Mouse (Mus musculus): Measurements from ENCODE around the gene Luc7l. TPM values are rescaled to one million over a fixed set of nuclear protein-coding genes. Genes with fewer than 3 reads are reported as not detected.

Luc7l gene
- total RNA-seq, 1 experiment = 115 TPM

DNA sequence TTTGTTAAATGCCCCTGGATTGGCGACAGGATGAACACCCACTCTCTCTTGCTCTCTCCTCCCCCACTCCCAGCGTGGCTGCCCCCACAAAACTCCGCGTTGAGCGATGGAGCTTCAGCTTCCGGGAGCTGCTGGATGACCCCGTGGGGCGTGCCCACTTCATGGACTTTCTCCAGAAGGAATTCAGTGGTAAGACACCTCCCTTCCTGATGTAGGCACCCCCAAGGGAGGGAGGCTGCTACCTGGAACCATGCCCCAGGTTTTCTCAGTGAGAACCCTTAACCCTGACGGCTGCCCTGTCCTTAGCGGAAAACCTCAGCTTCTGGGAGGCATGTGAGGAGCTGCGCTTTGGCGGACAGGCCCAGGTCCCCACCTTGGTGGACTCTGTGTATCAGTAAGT is 45.0 kb upstream of the Luc7l start, which contains the start of gene Arhgdig:
TSS of gene Arhgdig (minus strand) at position 101 of the 400 bp plus-strand sequence.
- Histone ChIP-seq H3K9me3 (ENCODE audit: control insufficient read depth, insufficient read depth, low read depth, low read length) (no peaks in the 10 kb centered on the region), H3K4me1 (ENCODE audit: control insufficient read depth in 2 of 2, insufficient read depth in 2 of 2, low read length in 2 of 2, poor library complexity in 1 of 2) (peaks cover 6 to 42% of the 10 kb centered on the region in 2 experiments), H3K27ac (ENCODE audit: insufficient read depth, low read depth, low read length, poor library complexity, severe bottlenecking) (no peak within 1 kb of the TSS), H3K4me3 (ENCODE audit: insufficient read depth in 1 of 2, low read depth in 1 of 2, low read length in 2 of 2, poor library complexity in 1 of 2, severe bottlenecking in 1 of 2) (peak within 1 kb of the TSS; percentile 26 to 31; a peak in 2 of 4 replicates), H3K36me3 (ENCODE audit: control insufficient read depth, insufficient read depth, low read length, poor library complexity, severe bottlenecking) (peaks cover 2% of the 10 kb centered on the region; the same call in 1 of the 2 replicates), H3K9ac (ENCODE audit: insufficient read depth, low read depth, low read length, poor library complexity, severe bottlenecking) (peak within 1 kb of the TSS; percentile 38; the same call in 1 of the 2 replicates)
- TF ChIP-seq ZNF384 (IDR thresholded peaks at IDR 0.05; ENCODE audit: low read depth, low read length) (no peak), CHD2 (IDR thresholded peaks at IDR 0.05; ENCODE audit: low read depth, low read length) (no peak), HCFC1 (IDR thresholded peaks at IDR 0.05; ENCODE audit: borderline replicate concordance, insufficient read depth, low read length) (no peak), ZC3H11A (IDR thresholded peaks at IDR 0.05; ENCODE audit: borderline replicate concordance, low read depth, low read length) (no peak), MAFK (IDR thresholded peaks at IDR 0.05; ENCODE audit: insufficient read depth, low read depth, low read length) (no peak)
- DNase-seq (ENCODE audit: low read depth, low spot score) = no peak
- in situ Hi-C loops (cut with MboI; ENCODE audit: low sequenced_read_pairs in 2 of 2, unreplicated experiment in 2 of 2) = no loop called here

DNA sequence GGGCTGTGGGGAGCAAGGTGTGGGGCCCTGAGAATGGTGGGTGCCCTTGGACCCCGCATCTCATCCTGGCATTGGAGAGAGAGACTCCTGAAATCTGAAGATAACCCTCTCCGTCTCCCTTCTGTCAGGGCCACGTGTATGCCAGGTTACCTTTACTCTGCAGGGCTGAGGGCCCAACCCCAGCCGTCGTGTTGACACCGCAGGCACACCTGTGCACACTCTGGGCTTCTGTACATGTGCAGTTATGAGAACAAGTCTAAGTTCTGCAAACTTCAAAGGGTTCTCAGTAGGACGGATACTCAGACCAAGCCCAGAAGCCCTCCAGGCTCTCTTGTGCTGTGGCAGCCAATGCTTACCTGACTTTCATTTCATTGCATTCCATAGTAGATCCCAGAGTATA is 40.5 kb upstream of the Luc7l start:
- H3K9ac ChIP-seq (ENCODE audit: insufficient read depth, low read depth, low read length, poor library complexity, severe bottlenecking) = no peak overlapping the region
- H3K4me1 ChIP-seq (ENCODE audit: control insufficient read depth in 2 of 2, insufficient read depth in 2 of 2, low read length in 2 of 2, poor library complexity in 1 of 2) = peaks cover 0 to 11% of the 10 kb centered on the region in 2 experiments; a peak in 2 of 4 replicates
- no peak overlapping the region for H3K27ac ChIP-seq (ENCODE audit: insufficient read depth, low read depth, low read length, poor library complexity, severe bottlenecking)
- in situ Hi-C loops (cut with MboI; ENCODE audit: low sequenced_read_pairs in 2 of 2, unreplicated experiment in 2 of 2) = no loop called here
- DNase-seq (ENCODE audit: low read depth, low spot score) = no peak
- H3K36me3 ChIP-seq (ENCODE audit: control insufficient read depth, insufficient read depth, low read length, poor library complexity, severe bottlenecking) = peaks cover 2% of the 10 kb centered on the region; the same call in 1 of the 2 replicates
- no peak overlapping the region for H3K4me3 ChIP-seq (ENCODE audit: insufficient read depth in 1 of 2, low read depth in 1 of 2, low read length in 2 of 2, poor library complexity in 1 of 2, severe bottlenecking in 1 of 2)
- TF ChIP-seq CHD2 (IDR thresholded peaks at IDR 0.05; ENCODE audit: low read depth, low read length) = no peak
- TF ChIP-seq HCFC1 (IDR thresholded peaks at IDR 0.05; ENCODE audit: borderline replicate concordance, insufficient read depth, low read length) = no peak
- no peak for TF ChIP-seq MAFK (IDR thresholded peaks at IDR 0.05; ENCODE audit: insufficient read depth, low read depth, low read length)
- no peaks in the 10 kb centered on the region for H3K9me3 ChIP-seq (ENCODE audit: control insufficient read depth, insufficient read depth, low read depth, low read length)

- no peak overlapping the region for H3K9ac ChIP-seq (ENCODE audit: insufficient read depth, low read depth, low read length, poor library complexity, severe bottlenecking)
- in situ Hi-C loops (cut with MboI; ENCODE audit: low sequenced_read_pairs in 2 of 2, unreplicated experiment in 2 of 2) = no loop called here
- H3K27ac ChIP-seq (ENCODE audit: insufficient read depth, low read depth, low read length, poor library complexity, severe bottlenecking) = no peak overlapping the region
- no peak overlapping the region for H3K4me3 ChIP-seq (ENCODE audit: insufficient read depth in 1 of 2, low read depth in 1 of 2, low read length in 2 of 2, poor library complexity in 1 of 2, severe bottlenecking in 1 of 2)
- DNase-seq (ENCODE audit: low read depth, low spot score) = no peak
- H3K9me3 ChIP-seq (ENCODE audit: control insufficient read depth, insufficient read depth, low read depth, low read length) = no peaks in the 10 kb centered on the region
- H3K36me3 ChIP-seq (ENCODE audit: control insufficient read depth, insufficient read depth, low read length, poor library complexity, severe bottlenecking) = peaks cover 2% of the 10 kb centered on the region; the same call in 1 of the 2 replicates
- peaks cover 0 to 7% of the 10 kb centered on the region in 2 experiments; a peak in 2 of 4 replicates for H3K4me1 ChIP-seq (ENCODE audit: control insufficient read depth in 2 of 2, insufficient read depth in 2 of 2, low read length in 2 of 2, poor library complexity in 1 of 2)
- TF ChIP-seq HCFC1 (IDR thresholded peaks at IDR 0.05; ENCODE audit: borderline replicate concordance, insufficient read depth, low read length) (no peak), CHD2 (IDR thresholded peaks at IDR 0.05; ENCODE audit: low read depth, low read length) (no peak), MAFK (IDR thresholded peaks at IDR 0.05; ENCODE audit: insufficient read depth, low read depth, low read length) (no peak), ZNF384 (IDR thresholded peaks at IDR 0.05; ENCODE audit: low read depth, low read length) (no peak), ZC3H11A (IDR thresholded peaks at IDR 0.05; ENCODE audit: borderline replicate concordance, low read depth, low read length) (no peak)
Measured at GRCm38 (mm10) chr17:26212681-26213080, 40.0 kb upstream of the Luc7l start.

DNA sequence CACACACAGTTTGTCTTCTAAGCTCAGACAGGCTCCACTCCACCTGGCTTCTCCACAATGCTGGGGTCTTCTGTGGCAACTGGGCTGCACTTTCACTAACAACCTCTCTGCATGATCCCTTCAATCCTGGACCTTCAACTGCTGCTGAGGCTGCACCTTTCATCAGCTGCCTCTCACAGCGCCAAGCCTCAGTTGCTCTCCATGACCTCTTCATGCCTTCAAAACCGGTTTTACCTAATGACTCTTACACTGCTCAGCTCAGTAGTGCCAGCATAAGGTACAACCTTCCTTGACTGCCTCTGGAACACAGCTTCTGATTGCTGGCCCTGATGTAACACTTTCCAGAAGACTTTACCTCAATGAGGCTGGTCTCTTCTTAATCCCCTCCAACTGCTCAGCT is 31.2 kb upstream of the Luc7l start:
- H3K27ac ChIP-seq (ENCODE audit: insufficient read depth, low read depth, low read length, poor library complexity, severe bottlenecking) = no peak overlapping the region
- DNase-seq (ENCODE audit: low read depth, low spot score) = no peak
- no peak for TF ChIP-seq HCFC1 (IDR thresholded peaks at IDR 0.05; ENCODE audit: borderline replicate concordance, insufficient read depth, low read length)
- no peak for TF ChIP-seq ZC3H11A (IDR thresholded peaks at IDR 0.05; ENCODE audit: borderline replicate concordance, low read depth, low read length)
- no peak for TF ChIP-seq CHD2 (IDR thresholded peaks at IDR 0.05; ENCODE audit: low read depth, low read length)
- TF ChIP-seq ZNF384 (IDR thresholded peaks at IDR 0.05; ENCODE audit: low read depth, low read length) = no peak
- in situ Hi-C loops (cut with MboI; ENCODE audit: low sequenced_read_pairs in 2 of 2, unreplicated experiment in 2 of 2) = no loop called here
- H3K4me3 ChIP-seq (ENCODE audit: insufficient read depth in 1 of 2, low read depth in 1 of 2, low read length in 2 of 2, poor library complexity in 1 of 2, severe bottlenecking in 1 of 2) = no peak overlapping the region
- H3K4me1 ChIP-seq (ENCODE audit: control insufficient read depth in 2 of 2, insufficient read depth in 2 of 2, low read length in 2 of 2, poor library complexity in 1 of 2) = 0 out of 4 replicates have a peak, but pooled peaks cover 0 to 2% of the 10 kb centered on the region in 2 experiments
- H3K36me3 ChIP-seq (ENCODE audit: control insufficient read depth, insufficient read depth, low read length, poor library complexity, severe bottlenecking) = peaks cover 4% of the 10 kb centered on the region; the same call in 1 of the 2 replicates
- no peak overlapping the region for H3K9ac ChIP-seq (ENCODE audit: insufficient read depth, low read depth, low read length, poor library complexity, severe bottlenecking)
- H3K9me3 ChIP-seq (ENCODE audit: control insufficient read depth, insufficient read depth, low read depth, low read length) = no peaks in the 10 kb centered on the region

DNA sequence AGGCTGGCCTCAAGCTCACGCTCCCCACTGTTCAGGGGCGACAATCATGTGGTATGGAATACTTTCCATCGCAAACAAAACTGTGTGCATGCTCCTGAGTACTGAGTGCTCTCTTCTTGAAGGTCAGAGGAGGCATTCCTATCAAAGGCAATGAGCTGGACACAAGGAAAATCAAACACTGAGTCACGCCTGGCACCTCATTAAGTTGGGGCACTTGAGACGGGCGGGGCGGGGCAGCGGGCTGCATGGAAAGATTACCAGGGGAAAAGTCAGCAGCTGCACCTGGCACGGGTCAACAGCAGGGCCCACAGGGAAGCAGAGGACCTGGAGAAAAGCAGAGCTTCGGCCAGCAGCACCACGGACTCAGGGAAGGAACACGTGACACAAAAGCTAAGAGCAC is 27.5 kb upstream of the Luc7l start:
- H3K36me3 ChIP-seq (ENCODE audit: control insufficient read depth, insufficient read depth, low read length, poor library complexity, severe bottlenecking) = peaks cover 4% of the 10 kb centered on the region; the same call in 1 of the 2 replicates
- TF ChIP-seq CHD2 (IDR thresholded peaks at IDR 0.05; ENCODE audit: low read depth, low read length) (no peak), HCFC1 (IDR thresholded peaks at IDR 0.05; ENCODE audit: borderline replicate concordance, insufficient read depth, low read length) (no peak)
- no peaks in the 10 kb centered on the region for H3K9me3 ChIP-seq (ENCODE audit: control insufficient read depth, insufficient read depth, low read depth, low read length)
- H3K4me3 ChIP-seq (ENCODE audit: insufficient read depth in 1 of 2, low read depth in 1 of 2, low read length in 2 of 2, poor library complexity in 1 of 2, severe bottlenecking in 1 of 2) = no peak overlapping the region
- H3K4me1 ChIP-seq (ENCODE audit: control insufficient read depth in 2 of 2, insufficient read depth in 2 of 2, low read length in 2 of 2, poor library complexity in 1 of 2) = 0 out of 4 replicates have a peak, but pooled peaks cover 0 to 2% of the 10 kb centered on the region in 2 experiments
- DNase-seq (ENCODE audit: low read depth, low spot score) = no peak
- H3K9ac ChIP-seq (ENCODE audit: insufficient read depth, low read depth, low read length, poor library complexity, severe bottlenecking) = no peak overlapping the region
- in situ Hi-C loops (cut with MboI; ENCODE audit: low sequenced_read_pairs in 2 of 2, unreplicated experiment in 2 of 2) = no loop called here
- H3K27ac ChIP-seq (ENCODE audit: insufficient read depth, low read depth, low read length, poor library complexity, severe bottlenecking) = no peak overlapping the region

Measured in ES-E14 (cell line).